Mouse (Mus musculus): ENCODE data around the gene Nup214.

Gene Nup214

GRCm38 (mm10) chr2:32095351-32096121, 121.3 kb downstream of the Nup214 start, which contains the start of gene Plpp7:
Gene Plpp7, plus strand, starts transcription at chr2:32095528.
- DNase-seq (ENCODE audit: low spot score in 2 of 2): no peak

GRCm38 (mm10) chr2:32096122-32096420, 121.8 kb downstream of the Nup214 start:
- no peak for DNase-seq (ENCODE audit: low spot score in 2 of 2)

GRCm38 (mm10) chr2:32102944-32103343, 128.7 kb downstream of the Nup214 start:
- no peak for DNase-seq (ENCODE audit: low spot score in 2 of 2)

- DNase-seq (ENCODE audit: low spot score in 2 of 2): no peak
Measured at GRCm38 (mm10) chr2:32103557-32103956, 129.3 kb downstream of the Nup214 start.
